Mouse (Mus musculus): ENCODE results near the gene Dkkl1. TPM values are rescaled to one million over a fixed set of nuclear protein-coding genes. Genes with fewer than 3 reads are reported as not detected.
"Not testable (repeated sequence)": the region's sequence is repeated elsewhere in the genome, so short reads cannot be mapped to it uniquely, and the experiment has no call there.

The Dkkl1 gene
- polyA plus RNA-seq (2011; ENCODE audit: insufficient read length, low read depth, missing spikeins): not detected in 2 replicates

GRCm38 (mm10) chr7:45211851-45212251 is at the start of gene Dkkl1:
TSS of gene Dkkl1 (minus strand) at chr7:45212147.
- H3K4me3 ChIP-seq (ENCODE audit: insufficient read depth, low read length): no peak within 1 kb of the TSS
- peaks cover 2% of the 10 kb centered on the region; the same call in 1 of the 2 replicates for H3K4me1 ChIP-seq (ENCODE audit: control insufficient read depth, insufficient read depth, low read length)
- H3K27ac ChIP-seq (ENCODE audit: insufficient read depth, low read length): no peak within 1 kb of the TSS
- TF ChIP-seq CTCF (IDR thresholded peaks at IDR 0.05; ENCODE audit: borderline replicate concordance, insufficient read depth, low read length): no peak
- no peak for TF ChIP-seq POLR2A (IDR thresholded peaks at IDR 0.05; ENCODE audit: low read depth, low read length)

GRCm38 (mm10) chr7:45259281-45259680 is 47.3 kb upstream of the Dkkl1 start:
- Histone ChIP-seq H3K4me1 (ENCODE audit: control insufficient read depth, insufficient read depth, low read length) (no peaks in the 10 kb centered on the region), H3K27ac (ENCODE audit: insufficient read depth, low read length) (no peak overlapping the region), H3K4me3 (ENCODE audit: insufficient read depth, low read length) (no peak overlapping the region)
- no peak for TF ChIP-seq POLR2A (IDR thresholded peaks at IDR 0.05; ENCODE audit: low read depth, low read length)
- no peak for TF ChIP-seq CTCF (IDR thresholded peaks at IDR 0.05; ENCODE audit: borderline replicate concordance, insufficient read depth, low read length)

GRCm38 (mm10) chr7:45257063-45257840 is 45.3 kb upstream of the Dkkl1 start:
- H3K27ac ChIP-seq (ENCODE audit: insufficient read depth, low read length): no peak overlapping the region
- no peaks in the 10 kb centered on the region for H3K4me1 ChIP-seq (ENCODE audit: control insufficient read depth, insufficient read depth, low read length)
- H3K4me3 ChIP-seq (ENCODE audit: insufficient read depth, low read length): no peak overlapping the region
- no peak for TF ChIP-seq POLR2A (IDR thresholded peaks at IDR 0.05; ENCODE audit: low read depth, low read length)
- no peak for TF ChIP-seq CTCF (IDR thresholded peaks at IDR 0.05; ENCODE audit: borderline replicate concordance, insufficient read depth, low read length)

- H3K4me3 ChIP-seq (ENCODE audit: insufficient read depth, low read length); H3K4me1 ChIP-seq (ENCODE audit: control insufficient read depth, insufficient read depth, low read length); H3K27ac ChIP-seq (ENCODE audit: insufficient read depth, low read length): not testable (repeated sequence)
Measured at GRCm38 (mm10) chr7:45255822-45256221, 43.9 kb upstream of the Dkkl1 start.

- H3K4me3 ChIP-seq (ENCODE audit: insufficient read depth, low read length): no peak overlapping the region
- H3K4me1 ChIP-seq (ENCODE audit: control insufficient read depth, insufficient read depth, low read length): no peaks in the 10 kb centered on the region
- no peak for TF ChIP-seq POLR2A (IDR thresholded peaks at IDR 0.05; ENCODE audit: low read depth, low read length)
- no peak for TF ChIP-seq CTCF (IDR thresholded peaks at IDR 0.05; ENCODE audit: borderline replicate concordance, insufficient read depth, low read length)
- H3K27ac ChIP-seq (ENCODE audit: insufficient read depth, low read length): no peak overlapping the region
Measured at GRCm38 (mm10) chr7:45253806-45254205, 41.9 kb upstream of the Dkkl1 start.

- no peaks in the 10 kb centered on the region for H3K4me1 ChIP-seq (ENCODE audit: control insufficient read depth, insufficient read depth, low read length)
- H3K27ac ChIP-seq (ENCODE audit: insufficient read depth, low read length): no peak overlapping the region
- H3K4me3 ChIP-seq (ENCODE audit: insufficient read depth, low read length): no peak overlapping the region
- no peak for TF ChIP-seq CTCF (IDR thresholded peaks at IDR 0.05; ENCODE audit: borderline replicate concordance, insufficient read depth, low read length)
- TF ChIP-seq POLR2A (IDR thresholded peaks at IDR 0.05; ENCODE audit: low read depth, low read length): no peak
Measured at GRCm38 (mm10) chr7:45247666-45248065, 35.7 kb upstream of the Dkkl1 start.

- H3K4me1 ChIP-seq (ENCODE audit: control insufficient read depth, insufficient read depth, low read length): no peaks in the 10 kb centered on the region
- no peak overlapping the region for H3K4me3 ChIP-seq (ENCODE audit: insufficient read depth, low read length)
- H3K27ac ChIP-seq (ENCODE audit: insufficient read depth, low read length): no peak overlapping the region
- no peak for TF ChIP-seq POLR2A (IDR thresholded peaks at IDR 0.05; ENCODE audit: low read depth, low read length)
- TF ChIP-seq CTCF (IDR thresholded peaks at IDR 0.05; ENCODE audit: borderline replicate concordance, insufficient read depth, low read length): no peak
Measured at GRCm38 (mm10) chr7:45241389-45241749, 29.4 kb upstream of the Dkkl1 start.

GRCm38 (mm10) chr7:45240633-45241388 is 28.9 kb upstream of the Dkkl1 start, which contains the start of gene Slc6a16:
TSS of gene Slc6a16 (plus strand) at chr7:45241085.
- Histone ChIP-seq H3K4me1 (ENCODE audit: control insufficient read depth, insufficient read depth, low read length) (no peaks in the 10 kb centered on the region), H3K4me3 (ENCODE audit: insufficient read depth, low read length) (no peak within 1 kb of the TSS), H3K27ac (ENCODE audit: insufficient read depth, low read length) (no peak within 1 kb of the TSS)
- TF ChIP-seq POLR2A (IDR thresholded peaks at IDR 0.05; ENCODE audit: low read depth, low read length) (no peak), CTCF (IDR thresholded peaks at IDR 0.05; ENCODE audit: borderline replicate concordance, insufficient read depth, low read length) (no peak)

GRCm38 (mm10) chr7:45240109-45240508 is 28.2 kb upstream of the Dkkl1 start:
- no peaks in the 10 kb centered on the region for H3K4me1 ChIP-seq (ENCODE audit: control insufficient read depth, insufficient read depth, low read length)
- H3K27ac ChIP-seq (ENCODE audit: insufficient read depth, low read length): no peak overlapping the region
- H3K4me3 ChIP-seq (ENCODE audit: insufficient read depth, low read length): no peak overlapping the region
- TF ChIP-seq CTCF (IDR thresholded peaks at IDR 0.05; ENCODE audit: borderline replicate concordance, insufficient read depth, low read length) (no peak), POLR2A (IDR thresholded peaks at IDR 0.05; ENCODE audit: low read depth, low read length) (no peak)

Data from embryonic fibroblast, embryonic 13.5 days (primary cell).